In the genomic region with DNA sequence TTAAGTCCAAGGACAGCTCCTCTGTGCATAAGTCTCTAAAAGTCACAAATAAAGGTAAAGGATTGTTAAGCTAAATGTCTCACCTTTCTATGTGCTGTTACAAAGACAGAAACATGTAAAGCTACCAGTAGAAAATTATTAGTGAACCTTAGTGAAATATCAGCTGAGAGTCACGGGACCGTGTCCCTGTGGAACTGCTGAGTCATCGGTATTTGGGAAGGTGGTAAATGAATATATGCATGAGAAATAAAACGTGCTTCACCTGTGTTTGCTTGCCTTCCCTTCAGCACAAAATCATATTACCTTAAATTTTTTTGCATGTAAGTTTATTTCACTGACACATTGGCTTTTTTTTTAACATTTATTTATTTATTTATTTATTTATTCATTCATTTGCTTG, we compare ENCODE assay signal across 28 mouse cellular contexts. TPM values are rescaled to one million over a fixed set of nuclear protein-coding genes. Genes with fewer than 3 reads are reported as not detected.
DNase-seq lines count a peak whose midpoint lies in the region; ATAC-seq and TF ChIP-seq lines count a peak whose summit lies in the region.
"Had no signal": no experiment of that assay in that cellular context is flagged by ENCODE, and none has a peak within 500 bp of the region (broad histone marks: within the 10 kb centered on the region; RNA-seq: fewer than 3 reads in every experiment).

No protein-coding gene starts in this region.

- H3K36me3 ChIP-seq in kidney, adult 2 months (ENCODE audit: control insufficient read depth, insufficient read depth, low read length) = no peaks in the 10 kb centered on the region
- no peaks in the 10 kb centered on the region for H3K36me3 ChIP-seq in embryonic facial prominence, embryonic 10.5 days (replicated peaks)
- H3K36me3 ChIP-seq in limb, embryonic 14.5 days (ENCODE audit: control insufficient read depth, insufficient read depth, low read length) = no peaks in the 10 kb centered on the region
- no peaks in the 10 kb centered on the region for H3K36me3 ChIP-seq in hindbrain, embryonic 10.5 days
- H3K36me3 ChIP-seq: forebrain, embryonic 10.5 days; G1E; heart, embryonic 15.5 days; liver, embryonic 13.5 days; lung, embryonic 15.5 days had no signal

- no peak overlapping the region for H3K9ac ChIP-seq in limb, embryonic 14.5 days (ENCODE audit: low read depth, low read length, severe bottlenecking)
- H3K9ac ChIP-seq: forebrain, postnatal 0 days; heart, embryonic 15.5 days; hindbrain, embryonic 14.5 days; liver, embryonic 13.5 days; lung, embryonic 15.5 days had no signal

- peak; percentile 65 for DNase-seq in kidney, adult 2 months
- DNase-seq in kidney, postnatal 4 days = no peak
- DNase-seq in embryonic facial prominence, embryonic 10.5 days (ENCODE audit: low spot score) = no peak
- peak; percentile 46 for DNase-seq in kidney, postnatal 14 days
- DNase-seq in limb, embryonic 14.5 days (ENCODE audit: low spot score) = no peak
- no peak for DNase-seq in layer of hippocampus, adult 2 months (ENCODE audit: low spot score in 2 of 2)
- no peak for DNase-seq in hindbrain, embryonic 10.5 days (ENCODE audit: low spot score)
- no peak for DNase-seq in frontal cortex, postnatal 36 days (ENCODE audit: low spot score in 2 of 2)
- DNase-seq: adrenal gland, adult 2 months; cerebellum, adult 11 months; cerebellum, adult 9-11 months; forebrain, postnatal 0 days; gastrocnemius, postnatal 36 days; heart, postnatal 36 days; left cerebral cortex, postnatal 4 days; liver, embryonic 13.5 days; lung, postnatal 36 days; midbrain, embryonic 14.5 days; retina, postnatal 1 day; right cerebral cortex, postnatal 25 days; spleen, adult 18-20 months had no signal

- WGBS in kidney, adult 2 months = 25% methylated on average over 4 of the region's 4 CpGs
- WGBS in embryonic facial prominence, embryonic 10.5 days = 79% methylated on average over 4 of the region's 4 CpGs
- WGBS in limb, embryonic 14.5 days = 42% methylated on average over 4 of the region's 4 CpGs
- 80% methylated on average over 4 of the region's 4 CpGs for WGBS in hindbrain, embryonic 10.5 days

- ATAC-seq in limb, embryonic 14.5 days (ENCODE audit: low FRiP score, low read depth) = no peak
- ATAC-seq: CD4-positive, CD25-positive, alpha-beta regulatory T cell, adult 4 months had no signal

- no peaks in the 10 kb centered on the region for H3K9me3 ChIP-seq in embryonic facial prominence, embryonic 10.5 days
- no peaks in the 10 kb centered on the region for H3K9me3 ChIP-seq in limb, embryonic 14.5 days (ENCODE audit: control insufficient read depth, low read length)
- 0 out of 2 replicates have a peak, but pooled peaks cover 2% of the 10 kb centered on the region for H3K9me3 ChIP-seq in hindbrain, embryonic 10.5 days
- H3K9me3 ChIP-seq: forebrain, embryonic 10.5 days; heart, embryonic 15.5 days; liver, embryonic 13.5 days; lung, embryonic 15.5 days had no signal

- H3K4me3 ChIP-seq in kidney, adult 2 months (ENCODE audit: insufficient read depth, low read depth, low read length) = no peak overlapping the region
- no peak overlapping the region for H3K4me3 ChIP-seq in embryonic facial prominence, embryonic 10.5 days
- H3K4me3 ChIP-seq in limb, embryonic 14.5 days (replicated peaks; ENCODE audit: low read length) = no peak overlapping the region
- H3K4me3 ChIP-seq in layer of hippocampus, adult 2 months = no peak overlapping the region
- H3K4me3 ChIP-seq in hindbrain, embryonic 10.5 days = no peak overlapping the region
- H3K4me3 ChIP-seq: forebrain, embryonic 10.5 days; heart, embryonic 15.5 days; liver, embryonic 13.5 days; lung, embryonic 15.5 days had no signal

- H3K27me3 ChIP-seq in kidney, adult 2 months (replicated peaks; ENCODE audit: control insufficient read depth, insufficient read depth, low read length) = no peaks in the 10 kb centered on the region
- H3K27me3 ChIP-seq in embryonic facial prominence, embryonic 10.5 days (replicated peaks; ENCODE audit: low read depth, poor library complexity, severe bottlenecking) = no peaks in the 10 kb centered on the region
- H3K27me3 ChIP-seq in limb, embryonic 14.5 days (ENCODE audit: control insufficient read depth, insufficient read depth, low read length) = no peaks in the 10 kb centered on the region
- no peaks in the 10 kb centered on the region for H3K27me3 ChIP-seq in hindbrain, embryonic 10.5 days (ENCODE audit: insufficient read depth, poor library complexity, severe bottlenecking)
- H3K27me3 ChIP-seq: heart, embryonic 15.5 days; liver, embryonic 13.5 days; lung, embryonic 15.5 days had no signal

- no peak for TF ChIP-seq POLR2A in kidney, adult 2 months (IDR thresholded peaks at IDR 0.05; ENCODE audit: low read depth, low read length)
- no peak for TF ChIP-seq POLR2A in limb, embryonic 14.5 days (IDR thresholded peaks at IDR 0.05; ENCODE audit: borderline replicate concordance, extremely low read depth, insufficient read depth, insufficient read length)

- peaks cover 7% of the 10 kb centered on the region; the same call in 1 of the 2 replicates for H3K4me1 ChIP-seq in kidney, adult 2 months (ENCODE audit: control insufficient read depth, insufficient read depth, low read length)
- H3K4me1 ChIP-seq in embryonic facial prominence, embryonic 10.5 days = peaks cover 17% of the 10 kb centered on the region
- peaks cover 16% of the 10 kb centered on the region for H3K4me1 ChIP-seq in limb, embryonic 14.5 days (ENCODE audit: control insufficient read depth, insufficient read depth, low read length)
- 0 out of 2 replicates have a peak, but pooled peaks cover 2% of the 10 kb centered on the region for H3K4me1 ChIP-seq in hindbrain, embryonic 10.5 days (replicated peaks)
- H3K4me1 ChIP-seq: heart, embryonic 15.5 days; liver, embryonic 13.5 days; lung, embryonic 15.5 days had no signal

- no peak for TF ChIP-seq CTCF in kidney, adult 2 months (conservative IDR thresholded peaks at IDR 0.05; ENCODE audit: insufficient read depth, insufficient read length, low read depth, low read length)
- TF ChIP-seq CTCF in layer of hippocampus, adult 2 months (conservative IDR thresholded peaks at IDR 0.05) = no peak

- H3K27ac ChIP-seq in kidney, adult 2 months (ENCODE audit: insufficient read depth, low read depth, low read length) = peak overlapping the region; percentile 63
- peak overlapping the region; percentile 41; the same call in 1 of the 2 replicates for H3K27ac ChIP-seq in embryonic facial prominence, embryonic 10.5 days (replicated peaks)
- H3K27ac ChIP-seq in limb, embryonic 14.5 days (replicated peaks; ENCODE audit: low read depth, low read length) = peak overlapping the region; percentile 68
- H3K27ac ChIP-seq in layer of hippocampus, adult 2 months = no peak overlapping the region
- no peak overlapping the region for H3K27ac ChIP-seq in hindbrain, embryonic 10.5 days
- H3K27ac ChIP-seq: forebrain, embryonic 10.5 days; heart, embryonic 15.5 days; hindbrain, embryonic 14.5 days; liver, embryonic 13.5 days; lung, embryonic 15.5 days had no signal

- no peak overlapping the region for H3K4me2 ChIP-seq in limb, embryonic 14.5 days (replicated peaks; ENCODE audit: low read depth, low read length, severe bottlenecking)
- H3K4me2 ChIP-seq: heart, embryonic 15.5 days; hindbrain, embryonic 14.5 days; liver, embryonic 13.5 days; lung, embryonic 15.5 days had no signal

RNA-seq across cellular contexts. Expression of a gene that starts 36.2 kb away (rescaled TPM):
- 14.8 and 18.1 TPM in 2 replicates for polyA plus RNA-seq in kidney, adult 2 months (2012; rRNA removed)
- polyA plus RNA-seq in embryonic facial prominence, embryonic 10.5 days (2016; fragmentation: Nextera tagmentation; extraction: Ambion mirVana) = 25.1 and 26.5 TPM in 2 replicates
- polyA plus RNA-seq in limb, embryonic 14.5 days (2012; rRNA removed) = 20.8 and 26.5 TPM in 2 replicates
- polyA plus RNA-seq in limb, embryonic 14.5 days (2014; fragmentation: Nextera tagmentation; extraction: Ambion mirVana) = 20.4 and 21.2 TPM in 2 replicates
- total RNA-seq in layer of hippocampus, adult 2 months (2021) = 10 to 100 TPM; 21.9 to 24.8 TPM
- polyA plus RNA-seq in hindbrain, embryonic 10.5 days (2016; fragmentation: Nextera tagmentation; extraction: Ambion mirVana) = 25.3 and 27.2 TPM in 2 replicates
- total RNA-seq: G1E; megakaryocyte-erythroid progenitor cell, adult 5-6 weeks had no signal
- polyA plus RNA-seq: G1E had no signal

Comparison
In these comparisons a context has a peak if more than half of its experiments do, and no peak if none do; other contexts are left out.
1. DNase-seq: peak in kidney, adult 2 months (single experiment) and kidney, postnatal 14 days (single experiment); none in kidney, postnatal 4 days (0 of 2), embryonic facial prominence, embryonic 10.5 days (single experiment), limb, embryonic 14.5 days (single experiment), layer of hippocampus, adult 2 months (0 of 2), hindbrain, embryonic 10.5 days (single experiment) and frontal cortex, postnatal 36 days (0 of 2).
2. H3K27ac ChIP-seq: peak in kidney, adult 2 months (single experiment), embryonic facial prominence, embryonic 10.5 days (single experiment) and limb, embryonic 14.5 days (single experiment); none in layer of hippocampus, adult 2 months (single experiment) and hindbrain, embryonic 10.5 days (single experiment).